Mouse (Mus musculus) myocyte (in vitro differentiated cells): ENCODE results near the gene 4930470P17Rik.

Source experiments
- E2F4 ChIP-seq: IDR thresholded peaks from one replicate; pipeline ENCODE4 v1.6.1; 2011; ENCODE audit warnings: mild to moderate bottlenecking, control low read depth, moderate library complexity; ENCODE audit not compliant: insufficient read depth
- MAX ChIP-seq: IDR thresholded peaks from one replicate; pipeline ENCODE4 v1.6.1; 2011; ENCODE audit warnings: low read depth, mild to moderate bottlenecking, control low read depth
- MYOD1 ChIP-seq, 3 experiments: IDR thresholded peaks; one replicate each; pipeline ENCODE4 v1.6.1; 2011; ENCODE audit warnings: control low read depth in 2 of 3, low read depth in 2 of 3, mild to moderate bottlenecking in 2 of 3, moderate library complexity in 1 of 3; ENCODE audit not compliant: insufficient read length in 2 of 3, control insufficient read depth in 1 of 3
- POLR2A ChIP-seq: IDR thresholded peaks from one replicate; pipeline ENCODE4 v1.6.1; 2011; ENCODE audit warnings: low read depth, mild to moderate bottlenecking, control low read depth, moderate library complexity; ENCODE audit not compliant: insufficient read length
- REST ChIP-seq: IDR thresholded peaks from one replicate; pipeline ENCODE4 v1.6.1; 2011; ENCODE audit warnings: mild to moderate bottlenecking, control low read depth, moderate library complexity; ENCODE audit not compliant: insufficient read depth, insufficient read length
- SRF ChIP-seq: IDR thresholded peaks from one replicate; pipeline ENCODE4 v1.6.1; 2011; ENCODE audit warnings: low read depth; ENCODE audit not compliant: control insufficient read depth, insufficient read length

DNA sequence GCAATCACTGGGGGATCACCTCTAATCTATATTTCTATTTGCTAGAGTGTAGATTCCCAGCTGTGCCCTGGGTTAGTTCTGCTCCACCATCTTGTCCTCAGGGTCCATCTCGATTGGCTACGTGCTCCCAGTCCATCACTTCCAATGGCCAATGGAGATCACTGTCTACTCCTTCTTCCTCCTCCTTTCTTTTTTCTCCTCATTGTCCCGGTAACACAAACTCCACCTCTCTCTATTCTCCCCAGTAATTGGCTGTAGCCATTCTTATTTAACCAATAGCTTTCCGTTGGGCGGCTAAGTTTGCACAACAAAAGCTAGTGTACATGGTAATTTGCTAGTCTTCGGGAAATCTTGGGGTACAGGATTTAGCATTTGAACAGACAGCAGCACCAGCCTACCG, 72.1 kb downstream of the 4930470P17Rik start:
- TF ChIP-seq MAX (no peak), SRF (no peak), POLR2A (no peak), E2F4 (no peak), REST (no peak), MYOD1 (IDR thresholded peaks at IDR 0.05; ENCODE audit: control insufficient read depth in 1 of 3, insufficient read length in 2 of 3, low read depth in 2 of 3) (no peak)
